Mouse (Mus musculus) kidney, postnatal 4 days (tissue): ENCODE results near the gene Magi2.

Source experiments
- DNase-seq, 2 experiments: peaks; one replicate each; pipeline ENCODE4 v3.0.0; 2021; ENCODE audit warnings: mixed read lengths in 2 of 2

Gene Magi2

GRCm38 (mm10) chr5:19747631-19748030 is 520.8 kb downstream of the Magi2 start:
- DNase-seq: no peak

GRCm38 (mm10) chr5:19779224-19779623 is 552.4 kb downstream of the Magi2 start:
- no peak for DNase-seq

DNA sequence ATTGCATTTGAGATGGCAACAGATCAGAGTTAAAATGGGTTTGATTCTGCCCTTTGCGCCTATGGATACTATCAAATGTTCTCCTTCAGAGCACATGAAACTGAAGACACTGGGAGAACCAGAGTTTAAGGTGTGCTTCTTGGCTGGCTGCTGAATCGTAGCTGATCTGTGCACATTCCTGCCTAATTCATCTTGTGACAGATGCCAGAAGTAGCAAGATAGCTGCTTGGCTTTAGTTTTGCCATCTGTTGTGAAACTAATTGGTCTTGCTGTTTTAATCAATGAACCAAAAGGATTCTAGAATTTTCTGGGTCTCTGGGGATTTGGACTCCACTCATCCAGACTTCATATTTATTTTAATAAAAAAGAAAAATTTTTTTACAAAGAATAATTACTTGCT is 553.2 kb downstream of the Magi2 start:
- no peak for DNase-seq

GRCm38 (mm10) chr5:19785320-19785719 is 558.5 kb downstream of the Magi2 start:
- no peak for DNase-seq

GRCm38 (mm10) chr5:19787522-19788144 is 560.8 kb downstream of the Magi2 start:
- no peak for DNase-seq

DNA sequence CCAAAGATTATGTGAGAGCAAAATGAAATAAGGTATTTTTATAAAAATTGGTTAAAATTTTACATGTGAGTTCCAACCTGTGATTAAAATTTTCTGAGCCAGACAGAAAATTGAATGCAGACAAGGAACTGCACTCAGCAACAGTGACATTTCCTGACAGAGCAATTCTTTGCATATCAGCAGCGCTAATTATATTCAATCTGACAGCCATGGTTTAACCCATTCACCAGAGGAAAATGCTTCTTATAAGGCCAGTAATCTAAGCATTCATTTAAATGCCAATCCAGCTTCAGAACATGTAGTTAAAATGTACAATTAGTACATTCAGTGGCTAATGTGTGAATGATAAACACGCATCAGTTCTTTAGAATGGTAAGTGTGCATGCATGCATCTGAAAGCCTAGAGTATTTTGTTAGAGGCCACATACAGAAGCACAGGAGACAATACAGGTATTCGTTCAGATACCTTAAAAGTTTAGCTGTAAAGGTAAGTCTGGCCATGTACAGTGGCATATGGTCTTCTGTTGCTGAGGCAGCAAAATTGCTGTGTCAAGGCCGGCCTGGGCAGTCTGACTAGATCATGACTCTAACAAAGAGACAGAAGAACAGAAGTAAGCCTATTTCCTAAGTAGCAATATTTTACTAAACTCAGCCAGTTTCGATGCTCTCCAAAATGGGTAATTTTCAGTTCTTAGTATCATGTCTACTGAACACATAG is 576.4 kb downstream of the Magi2 start:
- DNase-seq: no peak

DNA sequence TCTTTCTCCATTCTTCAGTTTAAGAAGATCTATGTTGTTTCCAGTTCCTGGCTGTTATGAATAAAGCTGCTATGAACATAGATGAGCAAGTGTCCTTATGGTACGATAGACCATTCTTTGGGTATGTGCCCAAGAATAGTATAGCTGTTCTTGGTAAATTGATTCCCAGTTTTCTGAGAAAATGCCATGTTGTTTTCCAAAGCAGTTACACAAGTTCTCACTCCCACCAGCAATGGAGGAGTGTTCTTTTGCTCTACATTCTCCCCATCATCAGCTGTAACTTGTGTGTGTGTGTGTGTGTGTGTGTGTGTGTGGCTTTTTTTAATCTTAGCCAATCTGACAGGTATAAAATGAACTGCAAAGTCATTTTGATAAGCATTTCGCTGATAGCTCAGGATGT is 595.7 kb downstream of the Magi2 start:
- DNase-seq: no peak

DNA sequence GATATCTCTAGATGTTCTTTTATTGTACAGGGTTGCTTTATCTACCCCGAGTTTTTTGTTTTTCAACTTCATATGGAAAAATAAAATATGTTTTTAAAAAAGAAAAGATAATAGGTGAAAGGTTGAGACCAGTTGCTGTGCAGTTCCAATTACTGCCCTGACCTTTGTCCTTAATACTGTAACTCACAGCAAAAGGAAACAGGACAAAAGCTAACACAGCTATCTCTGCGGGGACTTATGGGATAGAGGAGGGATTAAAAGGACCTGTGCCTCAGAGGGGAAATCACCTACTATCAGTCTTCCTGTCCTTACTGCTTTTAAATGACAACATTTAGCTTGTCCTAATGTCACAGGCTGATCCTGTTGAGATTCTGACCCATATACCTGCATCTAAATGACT is 599.1 kb downstream of the Magi2 start:
- DNase-seq: no peak

DNA sequence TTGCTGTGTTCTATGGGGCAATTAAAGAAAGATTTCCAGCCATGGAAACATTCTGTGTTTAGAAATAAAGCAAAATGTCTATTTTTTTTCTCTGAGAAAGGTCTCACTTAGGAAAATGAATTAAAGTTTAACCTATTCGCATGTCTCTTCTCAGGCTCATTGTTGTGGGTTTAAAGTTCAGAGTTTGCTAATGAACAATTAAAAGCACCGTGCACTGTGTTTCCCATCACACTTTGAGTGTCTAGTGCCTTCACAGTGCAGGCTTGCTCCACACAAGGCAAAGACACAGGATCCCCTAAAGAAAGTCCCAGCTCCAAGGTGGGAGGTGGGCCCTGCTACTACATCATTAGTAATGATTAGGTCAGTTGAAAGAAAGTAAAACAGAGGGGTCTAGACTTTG is 602.5 kb downstream of the Magi2 start:
- DNase-seq: no peak

- no peak for DNase-seq
These were observed 636.0 kb downstream of the Magi2 start for GRCm38 (mm10) chr5:19862854-19863253.

DNA sequence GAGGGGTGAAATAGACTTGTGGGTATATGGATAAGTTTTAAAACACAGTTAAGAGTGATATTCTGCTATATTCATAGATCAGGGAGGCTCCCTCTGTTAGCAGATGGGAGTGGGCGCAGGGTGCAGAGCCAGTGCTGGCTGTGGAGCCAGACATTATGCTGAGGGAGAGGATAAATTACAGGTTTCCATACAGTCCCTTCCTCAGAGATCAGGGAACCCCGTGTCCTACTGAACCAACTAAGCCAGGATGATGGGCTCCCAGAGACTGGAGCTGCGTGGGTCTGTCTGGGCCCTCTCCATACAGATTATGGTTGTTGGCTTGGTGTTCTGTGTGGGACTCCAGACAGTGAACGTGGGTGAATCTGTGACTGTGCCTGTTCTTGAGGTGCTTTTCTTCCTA is 643.6 kb downstream of the Magi2 start:
- no peak for DNase-seq

DNA sequence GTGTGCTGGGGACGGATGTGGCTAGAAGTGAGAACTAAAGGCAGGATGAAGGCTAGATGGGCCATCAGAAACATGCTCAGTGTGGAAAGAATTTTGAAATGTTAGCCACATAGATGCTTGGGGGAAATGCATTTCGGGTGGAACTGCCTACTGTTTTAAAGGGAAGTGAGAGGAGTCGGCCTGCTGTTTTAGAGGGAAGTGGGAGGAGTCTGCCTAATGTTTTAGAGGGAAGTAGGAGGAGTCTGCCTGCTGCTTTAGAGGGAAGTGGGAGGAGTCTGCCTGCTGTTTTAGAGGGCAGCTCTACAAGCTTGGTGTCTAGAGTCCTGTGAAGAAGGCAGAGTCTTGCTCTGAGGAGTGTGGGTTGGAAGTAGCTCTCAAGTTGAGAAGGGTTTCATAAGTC is 664.9 kb downstream of the Magi2 start:
- DNase-seq: no peak

- no peak for DNase-seq
These were observed 669.1 kb downstream of the Magi2 start for GRCm38 (mm10) chr5:19895893-19896292.

DNA sequence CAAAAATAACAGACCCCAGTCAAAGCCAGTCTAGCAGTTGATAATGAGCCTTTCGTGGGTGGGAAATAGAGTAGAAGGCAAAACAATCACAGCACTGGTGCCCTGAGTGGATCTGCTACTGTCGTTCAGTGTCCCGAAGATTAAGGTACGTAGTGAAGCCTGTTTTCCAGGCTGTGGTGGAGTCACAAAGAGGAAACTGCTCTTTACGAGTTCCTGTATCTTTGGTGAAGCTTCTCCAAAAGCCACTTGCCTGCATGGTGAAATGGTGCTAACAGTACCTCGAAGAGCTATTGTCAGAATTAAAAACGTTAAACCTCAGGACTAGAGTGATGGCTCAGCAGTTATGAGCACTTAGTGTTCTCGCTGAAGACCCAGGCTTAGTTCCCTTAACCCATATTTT is 674.8 kb downstream of the Magi2 start:
- DNase-seq: no peak

GRCm38 (mm10) chr5:19906636-19907035 is 679.8 kb downstream of the Magi2 start:
- no peak for DNase-seq

- DNase-seq: no peak
These were observed 680.6 kb downstream of the Magi2 start for GRCm38 (mm10) chr5:19907381-19907982.

DNA sequence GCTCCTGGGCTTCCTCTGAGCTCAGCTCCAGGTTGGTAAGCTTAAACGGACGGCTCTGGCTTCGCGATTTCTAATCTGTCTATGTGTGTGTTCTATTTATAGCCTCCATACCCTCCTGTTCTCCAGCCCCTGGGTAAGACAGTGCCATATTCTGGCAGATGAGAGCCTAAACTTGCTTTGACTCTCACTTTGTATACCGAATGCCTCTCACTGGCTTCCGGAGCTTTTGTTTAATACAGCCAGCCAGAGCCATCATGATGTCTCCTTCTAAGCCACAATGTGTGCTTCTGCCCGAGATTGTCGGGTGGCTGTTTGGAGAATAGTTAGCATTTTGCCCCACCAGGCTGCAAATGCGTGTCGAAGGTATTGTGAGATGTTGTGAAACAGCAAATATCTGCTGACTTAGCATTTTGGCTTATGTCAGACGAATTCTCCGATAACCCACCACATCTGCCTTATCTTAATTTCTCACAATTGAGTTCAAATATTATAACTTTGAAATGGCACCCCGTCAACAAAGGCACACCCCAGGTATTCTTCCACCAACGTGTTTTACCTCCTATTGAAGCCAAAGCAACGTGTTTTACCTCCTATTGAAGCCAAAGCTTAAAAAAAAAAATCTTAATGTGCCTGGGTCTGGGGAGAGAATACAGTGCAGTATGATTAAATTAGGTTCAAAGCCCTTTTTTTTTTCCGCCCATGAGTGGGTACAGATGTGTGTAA is 681.3 kb downstream of the Magi2 start:
- peak; percentile 7 to 13 for DNase-seq

DNA sequence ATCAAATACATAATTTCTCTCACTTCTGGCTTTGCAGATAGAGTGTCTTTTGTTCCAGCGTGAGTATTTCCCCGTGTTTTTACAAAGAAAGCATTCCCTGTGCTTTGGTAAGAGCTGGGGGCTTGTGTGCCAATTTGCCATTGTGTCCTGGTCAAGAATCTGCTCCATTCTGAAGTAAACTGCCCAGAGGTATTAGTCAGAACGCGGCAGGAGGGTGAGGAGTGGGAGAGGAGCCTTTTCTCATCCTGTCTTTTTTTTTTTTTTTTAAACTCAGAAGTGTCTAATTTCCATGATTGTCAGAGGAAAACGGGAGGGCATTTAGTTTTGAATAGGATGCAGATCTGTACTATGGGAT is 681.8 kb downstream of the Magi2 start:
- DNase-seq: no peak

GRCm38 (mm10) chr5:19909071-19909470 is 682.2 kb downstream of the Magi2 start:
- DNase-seq: peak in 1 of 2 experiments; percentile 6

DNA sequence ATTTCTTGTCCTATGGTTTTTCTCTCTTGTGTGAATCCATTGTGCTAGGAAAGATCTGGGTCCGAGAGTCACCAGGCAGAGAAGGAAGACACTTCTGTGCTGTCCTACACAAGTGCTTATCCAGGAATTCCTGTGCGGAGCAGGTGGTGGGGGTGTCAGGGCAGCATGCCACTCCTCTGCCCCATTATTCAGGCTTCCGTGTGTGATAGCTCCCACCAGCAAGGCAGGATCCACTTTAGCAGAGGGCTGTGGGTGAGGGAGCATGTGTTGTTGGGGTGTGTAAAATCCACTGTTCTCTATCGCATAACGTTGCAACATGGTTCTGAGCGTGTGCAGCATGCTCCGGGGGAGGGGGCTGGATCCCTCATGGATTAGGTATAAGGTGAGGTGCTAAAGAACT is 682.8 kb downstream of the Magi2 start:
- no peak for DNase-seq

DNA sequence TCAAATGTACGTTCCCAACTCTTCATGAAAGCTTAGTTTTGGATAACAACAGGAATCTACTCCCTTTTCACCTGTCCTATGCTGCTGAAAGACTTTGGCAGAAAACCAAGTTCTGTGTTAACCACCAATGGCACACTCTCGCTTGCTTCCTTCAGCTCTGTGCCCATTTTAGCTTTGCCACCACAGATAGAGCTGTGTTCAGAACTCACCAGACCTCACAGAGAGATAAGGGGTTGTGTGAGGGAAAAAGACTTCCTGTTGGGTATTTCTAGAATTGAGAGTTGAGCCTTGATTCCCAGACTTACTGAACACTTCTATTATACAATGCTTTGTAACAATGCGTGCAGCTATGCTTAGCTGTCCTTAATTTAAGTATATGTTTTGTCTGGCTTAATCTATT is 705.3 kb downstream of the Magi2 start:
- no peak for DNase-seq

GRCm38 (mm10) chr5:19933190-19933589 is 706.4 kb downstream of the Magi2 start:
- peak; percentile 4 to 16 for DNase-seq

DNA sequence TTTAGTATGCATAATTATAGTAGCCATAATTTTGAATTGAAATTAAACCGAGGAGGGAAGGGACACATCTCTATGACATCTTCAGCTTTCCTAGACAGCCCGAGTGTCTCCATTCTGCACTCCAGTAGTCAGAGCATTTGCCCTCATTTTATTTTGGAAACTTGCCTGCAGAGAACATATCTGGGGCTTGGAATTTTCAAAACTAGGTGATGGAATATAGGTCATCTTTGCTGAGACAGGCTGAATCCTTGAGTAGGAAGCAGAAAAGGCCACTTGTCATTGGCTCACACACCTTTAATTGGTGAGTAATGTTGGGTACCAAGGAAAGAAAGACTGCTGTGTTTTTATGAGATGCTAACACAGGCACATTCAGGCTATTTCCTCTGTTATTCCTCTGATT is 724.3 kb downstream of the Magi2 start:
- no peak for DNase-seq

- no peak for DNase-seq
These were observed 737.3 kb downstream of the Magi2 start for GRCm38 (mm10) chr5:19964113-19964512.
